Mouse (Mus musculus) midbrain, embryonic 10.5 days (tissue): ENCODE measurements around the gene 1700034J05Rik. TPM values are rescaled to one million over a fixed set of nuclear protein-coding genes. Genes with fewer than 3 reads are reported as not detected.

Experiments used
- DNase-seq: peaks from one replicate; pipeline ENCODE4 v3.0.0-alpha.2; 2017; ENCODE audit warnings: low spot score
- H3K27ac ChIP-seq: fragments of 300-500 bp; sonication (generic); replicated peaks from 2 replicates; pipeline ENCODE4 v1.5.1; 2016; ENCODE audit warnings: mild to moderate bottlenecking
- H3K27me3 ChIP-seq: fragments of 300-500 bp; sonication (generic); 2 replicates; pipeline ENCODE4 v1.6.1; 2016; ENCODE audit warnings: low read depth, mild to moderate bottlenecking; ENCODE audit not compliant: poor library complexity, severe bottlenecking
- H3K36me3 ChIP-seq: fragments of 300-500 bp; sonication (generic); 2 replicates; pipeline ENCODE4 v1.6.1; 2016; ENCODE audit warnings: mild to moderate bottlenecking, moderate library complexity
- H3K4me1 ChIP-seq: fragments of 300-500 bp; sonication (generic); 2 replicates; pipeline ENCODE4 v1.6.1; 2016
- H3K4me3 ChIP-seq: fragments of 300-500 bp; sonication (generic); 2 replicates; pipeline ENCODE4 v1.5.1; 2016; ENCODE audit warnings: mild to moderate bottlenecking, moderate library complexity
- H3K9me3 ChIP-seq: fragments of 300-500 bp; sonication (generic); replicated peaks from 2 replicates; pipeline ENCODE4 v1.6.1; 2016; ENCODE audit warnings: mild to moderate bottlenecking
- WGBS: fragments of 180-500 bp; shearing (Covaris S2); methylation state at CpG from one replicate; pipeline ENCODE4 v1.1.7; 2016; 5-methylcytosine and 5-hydroxymethylcytosine counted together
- polyA plus RNA-seq: library from polyadenylated mRNA; unstranded; fragments of >200 nt; fragmentation: Nextera tagmentation; extraction: Ambion mirVana; gene quantifications from 2 replicates; pipeline ENCODE4 v1.2.1, GENCODE M21; 2016

Gene 1700034J05Rik
- 0.11 TPM in 2 replicates for polyA plus RNA-seq

- H3K4me3 ChIP-seq = no peak within 1 kb of the TSS
- no peaks in the 10 kb centered on the region for H3K27me3 ChIP-seq
- H3K9me3 ChIP-seq = no peaks in the 10 kb centered on the region
- H3K4me1 ChIP-seq = peaks cover 27% of the 10 kb centered on the region
- WGBS = 86% methylated on average over 1 of the region's 1 CpGs
- no peaks in the 10 kb centered on the region for H3K36me3 ChIP-seq
- DNase-seq = no peak
- no peak within 1 kb of the TSS for H3K27ac ChIP-seq
Measured at GRCm38 (mm10) chr6:146954258-146954657, at the start of gene 1700034J05Rik. Gene 1700034J05Rik (minus strand): TSS chr6:146954422.

GRCm38 (mm10) chr6:146999755-147000154 lies 45.5 kb upstream of the 1700034J05Rik start:
- WGBS = 82% methylated on average over 2 of the region's 2 CpGs
- Histone ChIP-seq H3K4me1 (no peaks in the 10 kb centered on the region), H3K27ac (no peak overlapping the region), H3K9me3 (no peaks in the 10 kb centered on the region), H3K27me3 (no peaks in the 10 kb centered on the region), H3K36me3 (peaks cover 12% of the 10 kb centered on the region), H3K4me3 (no peak overlapping the region)
- DNase-seq = no peak

- Histone ChIP-seq H3K27ac (no peak overlapping the region), H3K36me3 (peaks cover 12% of the 10 kb centered on the region), H3K9me3 (no peaks in the 10 kb centered on the region), H3K4me1 (no peaks in the 10 kb centered on the region), H3K27me3 (no peaks in the 10 kb centered on the region), H3K4me3 (no peak overlapping the region)
- 90% methylated on average over 9 of the region's 9 CpGs for WGBS
- DNase-seq = no peak
Measured at GRCm38 (mm10) chr6:146999302-146999701, 45.1 kb upstream of the 1700034J05Rik start.

- peaks cover 12% of the 10 kb centered on the region for H3K36me3 ChIP-seq
- DNase-seq = no peak
- H3K4me1 ChIP-seq = no peaks in the 10 kb centered on the region
- no peak overlapping the region for H3K4me3 ChIP-seq
- WGBS = 94% methylated on average over 4 of the region's 4 CpGs
- no peak overlapping the region for H3K27ac ChIP-seq
- H3K9me3 ChIP-seq = no peaks in the 10 kb centered on the region
- no peaks in the 10 kb centered on the region for H3K27me3 ChIP-seq
Measured at GRCm38 (mm10) chr6:146998710-146999109, 44.5 kb upstream of the 1700034J05Rik start.

GRCm38 (mm10) chr6:146997006-146997405 lies 42.8 kb upstream of the 1700034J05Rik start:
- WGBS = 92% methylated on average over 6 of the region's 6 CpGs
- H3K4me1 ChIP-seq = no peaks in the 10 kb centered on the region
- DNase-seq = no peak

GRCm38 (mm10) chr6:146995878-146996277 lies 41.7 kb upstream of the 1700034J05Rik start:
- DNase-seq = no peak
- H3K27ac ChIP-seq = no peak overlapping the region
- H3K36me3 ChIP-seq = peaks cover 6% of the 10 kb centered on the region
- H3K4me3 ChIP-seq = no peak overlapping the region
- H3K4me1 ChIP-seq = no peaks in the 10 kb centered on the region
- no peaks in the 10 kb centered on the region for H3K9me3 ChIP-seq
- no peaks in the 10 kb centered on the region for H3K27me3 ChIP-seq
- 87% methylated on average over 6 of the region's 6 CpGs for WGBS

More at GRCm38 (mm10) chr6:146997006-146997405, 42.8 kb upstream of the 1700034J05Rik start:
- Histone ChIP-seq H3K36me3 (peaks cover 9% of the 10 kb centered on the region), H3K9me3 (no peaks in the 10 kb centered on the region), H3K27ac (no peak overlapping the region), H3K4me3 (no peak overlapping the region), H3K27me3 (no peaks in the 10 kb centered on the region)

GRCm38 (mm10) chr6:146995391-146995790 lies 41.2 kb upstream of the 1700034J05Rik start:
- Histone ChIP-seq H3K9me3 (no peaks in the 10 kb centered on the region), H3K4me3 (no peak overlapping the region), H3K4me1 (no peaks in the 10 kb centered on the region), H3K27ac (no peak overlapping the region), H3K36me3 (peaks cover 6% of the 10 kb centered on the region; the same call in 1 of the 2 replicates), H3K27me3 (no peaks in the 10 kb centered on the region)
- DNase-seq = no peak
- WGBS = 86% methylated on average over 2 of the region's 2 CpGs

GRCm38 (mm10) chr6:146994236-146994635 lies 40.0 kb upstream of the 1700034J05Rik start:
- Histone ChIP-seq H3K9me3 (no peaks in the 10 kb centered on the region), H3K4me1 (no peaks in the 10 kb centered on the region), H3K4me3 (no peak overlapping the region), H3K27ac (no peak overlapping the region), H3K27me3 (no peaks in the 10 kb centered on the region), H3K36me3 (peaks cover 6% of the 10 kb centered on the region; the same call in 1 of the 2 replicates)
- DNase-seq = peak; percentile 29
- 47% methylated on average over 5 of the region's 5 CpGs for WGBS

- Histone ChIP-seq H3K27ac (no peak overlapping the region), H3K27me3 (no peaks in the 10 kb centered on the region), H3K36me3 (no peaks in the 10 kb centered on the region), H3K4me1 (peaks cover 5% of the 10 kb centered on the region), H3K4me3 (no peak overlapping the region), H3K9me3 (no peaks in the 10 kb centered on the region)
- no peak for DNase-seq
- 76% methylated on average over 3 of the region's 3 CpGs for WGBS
Measured at GRCm38 (mm10) chr6:146984569-146984968, 30.3 kb upstream of the 1700034J05Rik start.

- H3K27me3 ChIP-seq = no peaks in the 10 kb centered on the region
- H3K9me3 ChIP-seq = no peaks in the 10 kb centered on the region
- no peak overlapping the region for H3K4me3 ChIP-seq
- no peak overlapping the region for H3K27ac ChIP-seq
- peaks cover 7% of the 10 kb centered on the region for H3K4me1 ChIP-seq
- 56% methylated on average over 1 of the region's 1 CpGs for WGBS
- H3K36me3 ChIP-seq = no peaks in the 10 kb centered on the region
- no peak for DNase-seq
Measured at GRCm38 (mm10) chr6:146981249-146981835, 27.1 kb upstream of the 1700034J05Rik start.

- no peak for DNase-seq
- no peaks in the 10 kb centered on the region for H3K27me3 ChIP-seq
- no peaks in the 10 kb centered on the region for H3K36me3 ChIP-seq
- no peaks in the 10 kb centered on the region for H3K9me3 ChIP-seq
- no peak overlapping the region for H3K4me3 ChIP-seq
- peaks cover 7% of the 10 kb centered on the region for H3K4me1 ChIP-seq
- 54% methylated on average over 3 of the region's 3 CpGs for WGBS
- no peak overlapping the region for H3K27ac ChIP-seq
Measured at GRCm38 (mm10) chr6:146979953-146980352, 25.7 kb upstream of the 1700034J05Rik start.

- Histone ChIP-seq H3K27ac (no peak overlapping the region), H3K36me3 (no peaks in the 10 kb centered on the region), H3K4me1 (peaks cover 7% of the 10 kb centered on the region), H3K9me3 (no peaks in the 10 kb centered on the region), H3K27me3 (no peaks in the 10 kb centered on the region), H3K4me3 (no peak overlapping the region)
- 90% methylated on average over 1 of the region's 1 CpGs for WGBS
- no peak for DNase-seq
Measured at GRCm38 (mm10) chr6:146979115-146979744, 25.0 kb upstream of the 1700034J05Rik start.

- no peaks in the 10 kb centered on the region for H3K36me3 ChIP-seq
- no peaks in the 10 kb centered on the region for H3K9me3 ChIP-seq
- H3K27ac ChIP-seq = no peak overlapping the region
- H3K27me3 ChIP-seq = no peaks in the 10 kb centered on the region
- DNase-seq = no peak
- 69% methylated on average over 5 of the region's 5 CpGs for WGBS
- no peak overlapping the region for H3K4me3 ChIP-seq
- H3K4me1 ChIP-seq = peaks cover 9% of the 10 kb centered on the region
Measured at GRCm38 (mm10) chr6:146978691-146979114, 24.5 kb upstream of the 1700034J05Rik start.
